Mouse (Mus musculus) midbrain, embryonic 15.5 days (tissue): ENCODE measurements around the gene Reln. TPM values are rescaled to one million over a fixed set of nuclear protein-coding genes. Genes with fewer than 3 reads are reported as not detected.

Experiments
- ATAC-seq: fragments of 200-750 bp; cut with Nextera tagmentation; replicated peaks from 2 replicates; pipeline ENCODE4 v1.8.0; 2017; ENCODE audit warnings: moderate TSS enrichment
- H3K27ac ChIP-seq: fragments of 300-500 bp; sonication (generic); 2 replicates; pipeline ENCODE4 v1.5.1; 2015; ENCODE audit warnings: mild to moderate bottlenecking, inconsistent platforms
- H3K27me3 ChIP-seq: fragments of 300-500 bp; sonication (generic); replicated peaks from 2 replicates; pipeline ENCODE4 v1.6.1; 2015; ENCODE audit warnings: inconsistent platforms
- H3K36me3 ChIP-seq: fragments of 300-500 bp; sonication (generic); replicated peaks from 2 replicates; pipeline ENCODE4 v1.6.1; 2015; ENCODE audit warnings: inconsistent platforms
- H3K4me1 ChIP-seq: fragments of 300-500 bp; sonication (generic); 2 replicates; pipeline ENCODE4 v1.6.1; 2015; ENCODE audit warnings: inconsistent platforms
- H3K4me2 ChIP-seq: fragments of 300-500 bp; sonication (generic); 2 replicates; pipeline ENCODE4 v1.6.1; 2015; ENCODE audit warnings: inconsistent platforms, mild to moderate bottlenecking, moderate library complexity
- H3K4me3 ChIP-seq: fragments of 300-500 bp; sonication (generic); 2 replicates; pipeline ENCODE4 v1.5.1; 2015; ENCODE audit warnings: mild to moderate bottlenecking, inconsistent platforms
- H3K9ac ChIP-seq: fragments of 300-500 bp; sonication (generic); 2 replicates; pipeline ENCODE4 v1.6.1; 2015; ENCODE audit warnings: mild to moderate bottlenecking, inconsistent platforms
- H3K9me3 ChIP-seq: fragments of 300-500 bp; sonication (generic); 2 replicates; pipeline ENCODE4 v1.6.1; 2016; ENCODE audit warnings: inconsistent platforms
- WGBS: fragments of 180-500 bp; shearing (Covaris S2); methylation state at CpG from one replicate; pipeline ENCODE4 v1.1.7; 2015; ENCODE audit warnings: mixed read lengths; 5-methylcytosine and 5-hydroxymethylcytosine counted together
- polyA plus RNA-seq: library from polyadenylated mRNA; unstranded; fragments of >200 nt; fragmentation: Nextera tagmentation; extraction: Ambion mirVana; gene quantifications from 2 replicates; pipeline ENCODE4 v1.2.1, GENCODE M21; 2015

The Reln gene
- polyA plus RNA-seq, 1 experiment from 2014 or later = 39.2 TPM

- Histone ChIP-seq H3K27me3 (no peaks in the 10 kb centered on the region), H3K36me3 (no peaks in the 10 kb centered on the region), H3K27ac (no peak overlapping the region), H3K4me1 (peaks cover 25% of the 10 kb centered on the region), H3K4me2 (no peak overlapping the region), H3K9ac (no peak overlapping the region), H3K9me3 (no peaks in the 10 kb centered on the region), H3K4me3 (no peak overlapping the region)
- WGBS = 21% methylated on average over 4 of the region's 4 CpGs
- ATAC-seq = peak; percentile 60
These were observed 148.0 kb downstream of the Reln start for GRCm38 (mm10) chr5:22196476-22196875.

GRCm38 (mm10) chr5:22195352-22195941 is 149.1 kb downstream of the Reln start:
- H3K4me1 ChIP-seq = peaks cover 33% of the 10 kb centered on the region
- peak overlapping the region; percentile 45 for H3K27ac ChIP-seq
- H3K36me3 ChIP-seq = no peaks in the 10 kb centered on the region
- no peaks in the 10 kb centered on the region for H3K9me3 ChIP-seq
- no peak overlapping the region for H3K4me2 ChIP-seq
- no peak overlapping the region for H3K4me3 ChIP-seq
- no peak overlapping the region for H3K9ac ChIP-seq
- peak; percentile 81 for ATAC-seq
- WGBS = 38% methylated on average over 8 of the region's 8 CpGs
- no peaks in the 10 kb centered on the region for H3K27me3 ChIP-seq

- H3K9ac ChIP-seq = no peak overlapping the region
- no peak overlapping the region for H3K4me2 ChIP-seq
- peak overlapping the region; percentile 34; the same call in 1 of the 2 replicates for H3K27ac ChIP-seq
- no peak; the same call in 1 of the 2 replicates for ATAC-seq
- H3K4me1 ChIP-seq = peaks cover 27% of the 10 kb centered on the region
- no peaks in the 10 kb centered on the region for H3K27me3 ChIP-seq
- H3K4me3 ChIP-seq = no peak overlapping the region
- no peaks in the 10 kb centered on the region for H3K36me3 ChIP-seq
- 45% methylated on average over 7 of the region's 7 CpGs for WGBS
- H3K9me3 ChIP-seq = no peaks in the 10 kb centered on the region
These were observed 152.7 kb downstream of the Reln start for GRCm38 (mm10) chr5:22191784-22192183.

- H3K4me2 ChIP-seq = no peak overlapping the region
- no peak for ATAC-seq
- H3K27ac ChIP-seq = no peak overlapping the region
- peaks cover 20% of the 10 kb centered on the region for H3K4me1 ChIP-seq
- H3K27me3 ChIP-seq = no peaks in the 10 kb centered on the region
- no peaks in the 10 kb centered on the region for H3K36me3 ChIP-seq
- H3K9ac ChIP-seq = no peak overlapping the region
- 64% methylated on average over 3 of the region's 3 CpGs for WGBS
- no peak overlapping the region for H3K4me3 ChIP-seq
- H3K9me3 ChIP-seq = no peaks in the 10 kb centered on the region
These were observed 154.2 kb downstream of the Reln start for GRCm38 (mm10) chr5:22190333-22190732.

GRCm38 (mm10) chr5:22187599-22187998 is 156.9 kb downstream of the Reln start:
- Histone ChIP-seq H3K36me3 (no peaks in the 10 kb centered on the region), H3K4me3 (no peak overlapping the region), H3K9me3 (no peaks in the 10 kb centered on the region), H3K4me1 (peaks cover 15% of the 10 kb centered on the region), H3K9ac (no peak overlapping the region), H3K27me3 (no peaks in the 10 kb centered on the region), H3K27ac (no peak overlapping the region), H3K4me2 (no peak overlapping the region)
- WGBS = 67% methylated on average over 3 of the region's 3 CpGs
- ATAC-seq = no peak

GRCm38 (mm10) chr5:22176480-22176879 is 168.0 kb downstream of the Reln start:
- no peak overlapping the region for H3K27ac ChIP-seq
- no peaks in the 10 kb centered on the region for H3K4me1 ChIP-seq
- H3K4me3 ChIP-seq = no peak overlapping the region
- H3K9me3 ChIP-seq = no peaks in the 10 kb centered on the region
- H3K36me3 ChIP-seq = no peaks in the 10 kb centered on the region
- no peaks in the 10 kb centered on the region for H3K27me3 ChIP-seq
- no peak overlapping the region for H3K4me2 ChIP-seq
- WGBS = 84% methylated on average over 5 of the region's 5 CpGs
- ATAC-seq = no peak
- H3K9ac ChIP-seq = no peak overlapping the region

GRCm38 (mm10) chr5:22171336-22171735 is 173.2 kb downstream of the Reln start:
- no peaks in the 10 kb centered on the region for H3K36me3 ChIP-seq
- H3K4me3 ChIP-seq = no peak overlapping the region
- no peak overlapping the region for H3K9ac ChIP-seq
- H3K4me1 ChIP-seq = no peaks in the 10 kb centered on the region
- no peak overlapping the region for H3K27ac ChIP-seq
- no peak overlapping the region for H3K4me2 ChIP-seq
- no peak for ATAC-seq
- H3K9me3 ChIP-seq = no peaks in the 10 kb centered on the region
- WGBS = 80% methylated on average over 5 of the region's 5 CpGs
- no peaks in the 10 kb centered on the region for H3K27me3 ChIP-seq

- no peaks in the 10 kb centered on the region for H3K36me3 ChIP-seq
- H3K4me2 ChIP-seq = no peak overlapping the region
- H3K27ac ChIP-seq = 0 out of 2 replicates have a peak overlapping the region, but pooled peaks have one; percentile 2
- H3K27me3 ChIP-seq = no peaks in the 10 kb centered on the region
- ATAC-seq = peak; percentile 62; the same call in 1 of the 2 replicates
- no peak overlapping the region for H3K4me3 ChIP-seq
- no peak overlapping the region for H3K9ac ChIP-seq
- 0 out of 2 replicates have a peak, but pooled peaks cover 3% of the 10 kb centered on the region for H3K4me1 ChIP-seq
- 53% methylated on average over 10 of the region's 10 CpGs for WGBS
- no peaks in the 10 kb centered on the region for H3K9me3 ChIP-seq
These were observed 180.2 kb downstream of the Reln start for GRCm38 (mm10) chr5:22164060-22164934.

- Histone ChIP-seq H3K27ac (no peak overlapping the region), H3K9ac (no peak overlapping the region), H3K4me3 (no peak overlapping the region), H3K27me3 (no peaks in the 10 kb centered on the region), H3K4me2 (no peak overlapping the region), H3K36me3 (no peaks in the 10 kb centered on the region), H3K4me1 (0 out of 2 replicates have a peak, but pooled peaks cover 3% of the 10 kb centered on the region), H3K9me3 (no peaks in the 10 kb centered on the region)
- ATAC-seq = no peak
- WGBS = 48% methylated on average over 2 of the region's 2 CpGs
These were observed 183.6 kb downstream of the Reln start for GRCm38 (mm10) chr5:22160935-22161334.

GRCm38 (mm10) chr5:22158754-22159153 is 185.7 kb downstream of the Reln start:
- Histone ChIP-seq H3K36me3 (no peaks in the 10 kb centered on the region), H3K9me3 (no peaks in the 10 kb centered on the region), H3K27me3 (no peaks in the 10 kb centered on the region), H3K4me1 (peaks cover 5% of the 10 kb centered on the region), H3K27ac (no peak overlapping the region), H3K4me2 (no peak overlapping the region), H3K9ac (no peak overlapping the region), H3K4me3 (no peak overlapping the region)
- WGBS = 81% methylated on average over 11 of the region's 11 CpGs
- ATAC-seq = no peak

GRCm38 (mm10) chr5:22153601-22154000 is 190.9 kb downstream of the Reln start:
- no peaks in the 10 kb centered on the region for H3K27me3 ChIP-seq
- peak overlapping the region; percentile 59 for H3K27ac ChIP-seq
- 29% methylated on average over 6 of the region's 6 CpGs for WGBS
- no peaks in the 10 kb centered on the region for H3K9me3 ChIP-seq
- H3K4me3 ChIP-seq = no peak overlapping the region
- peak; percentile 79 for ATAC-seq
- no peaks in the 10 kb centered on the region for H3K36me3 ChIP-seq
- no peak overlapping the region for H3K4me2 ChIP-seq
- no peak overlapping the region for H3K9ac ChIP-seq
- H3K4me1 ChIP-seq = peaks cover 10% of the 10 kb centered on the region

- no peaks in the 10 kb centered on the region for H3K9me3 ChIP-seq
- H3K27me3 ChIP-seq = no peaks in the 10 kb centered on the region
- no peaks in the 10 kb centered on the region for H3K4me1 ChIP-seq
- no peak overlapping the region for H3K9ac ChIP-seq
- H3K27ac ChIP-seq = no peak overlapping the region
- H3K36me3 ChIP-seq = no peaks in the 10 kb centered on the region
- ATAC-seq = no peak
- H3K4me2 ChIP-seq = no peak overlapping the region
- no peak overlapping the region for H3K4me3 ChIP-seq
- WGBS = 75% methylated on average over 4 of the region's 4 CpGs
These were observed 202.7 kb downstream of the Reln start for GRCm38 (mm10) chr5:22141821-22142220.
